Mouse (Mus musculus): ENCODE measurements around the gene Nos1. TPM values are rescaled to one million over a fixed set of nuclear protein-coding genes. Genes with fewer than 3 reads are reported as not detected.

The Nos1 gene
- polyA plus RNA-seq (2012; ENCODE audit: low replicate concordance) = 0.07 and 0.08 TPM in 2 replicates

DNA sequence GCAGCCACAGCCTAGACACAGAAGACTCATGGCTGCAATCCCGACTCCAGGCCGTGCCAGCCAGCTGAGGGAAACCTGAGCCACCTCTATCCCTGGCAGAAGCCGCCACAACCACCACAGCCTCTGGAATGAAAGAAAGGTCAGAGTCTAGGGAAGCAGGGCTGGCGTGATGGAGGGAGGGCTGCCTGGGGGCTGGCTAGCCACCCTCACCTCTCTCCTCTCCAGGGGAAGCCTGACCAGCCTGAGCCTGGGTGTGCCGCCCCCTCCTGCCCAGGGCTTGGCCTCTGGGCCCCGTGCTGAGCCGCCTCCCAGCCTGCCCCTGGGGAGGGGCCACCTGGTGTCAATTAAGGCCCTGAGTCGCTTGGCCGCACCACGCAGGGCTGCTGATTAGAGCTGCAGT lies at the start of gene Nos1:
Gene Nos1, plus strand, starts transcription at position 352 of the 400 bp plus-strand sequence.

GRCm38 (mm10) chr5:117976657-117977500 lies 196.0 kb downstream of the Nos1 start, which contains the start of gene Fbxo21:
Fbxo21 (plus strand) TSS chr5:117976730.

Other genes with a start within 250 kb of the Nos1 start
- gene Fbxo21, start 195.7 kb downstream of the Nos1 start, polyA plus RNA-seq (2012; ENCODE audit: low replicate concordance) = 1.6 and 4.3 TPM in 2 replicates
- 0.85 and 2.1 TPM in 2 replicates for gene Tesc, start 246.7 kb downstream of the Nos1 start, polyA plus RNA-seq (2012; ENCODE audit: low replicate concordance)